Mouse (Mus musculus): ENCODE results near the gene 1500011B03Rik.

- TF ChIP-seq POLR2A (IDR thresholded peaks at IDR 0.05; ENCODE audit: extremely low read depth, insufficient read depth, low read length): no peak
- no peak for TF ChIP-seq CTCF (IDR thresholded peaks at IDR 0.05; ENCODE audit: extremely low read depth, insufficient read depth, low read length)
These were observed 13.6 kb upstream of the 1500011B03Rik start for GRCm38 (mm10) chr5:114836886-114837285.

Data from cortical plate, adult 2 months (tissue).